Mouse (Mus musculus): ENCODE measurements around the gene Ephb2. TPM values are rescaled to one million over a fixed set of nuclear protein-coding genes. Genes with fewer than 3 reads are reported as not detected.

Gene Ephb2
- total RNA-seq, 2 experiments from 2014 or later = 40.5 to 43.9 TPM

GRCm38 (mm10) chr4:136768499-136768898, 67.3 kb downstream of the Ephb2 start:
- no peak for DNase-seq (ENCODE audit: low spot score in 2 of 2)

DNA sequence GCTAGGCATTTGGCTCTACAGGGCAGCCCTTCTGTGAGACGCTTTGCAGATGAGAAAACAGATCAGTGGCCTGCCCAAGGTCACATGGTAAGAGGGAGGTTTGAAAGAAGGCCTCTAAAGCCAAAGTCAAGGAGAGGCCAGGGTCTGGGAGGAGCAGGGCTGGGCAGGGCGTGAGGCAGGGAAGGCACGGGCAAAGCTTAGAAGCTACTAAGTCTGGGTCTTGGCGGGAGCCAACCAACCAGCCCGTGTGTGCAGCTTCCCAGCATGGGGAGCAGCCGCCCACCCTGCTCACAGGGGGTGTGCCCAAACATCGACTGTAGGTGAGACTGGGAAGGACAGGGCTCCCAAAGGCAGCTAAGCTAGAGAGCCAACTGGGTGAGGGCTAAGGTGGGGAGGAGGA, 70.7 kb downstream of the Ephb2 start:
- DNase-seq (ENCODE audit: low spot score in 2 of 2) = no peak

- no peak for DNase-seq (ENCODE audit: low spot score in 2 of 2)
Measured at GRCm38 (mm10) chr4:136763349-136763748, 72.4 kb downstream of the Ephb2 start.

- DNase-seq (ENCODE audit: low spot score in 2 of 2) = no peak
Measured at GRCm38 (mm10) chr4:136761713-136762380, 73.9 kb downstream of the Ephb2 start.

DNA sequence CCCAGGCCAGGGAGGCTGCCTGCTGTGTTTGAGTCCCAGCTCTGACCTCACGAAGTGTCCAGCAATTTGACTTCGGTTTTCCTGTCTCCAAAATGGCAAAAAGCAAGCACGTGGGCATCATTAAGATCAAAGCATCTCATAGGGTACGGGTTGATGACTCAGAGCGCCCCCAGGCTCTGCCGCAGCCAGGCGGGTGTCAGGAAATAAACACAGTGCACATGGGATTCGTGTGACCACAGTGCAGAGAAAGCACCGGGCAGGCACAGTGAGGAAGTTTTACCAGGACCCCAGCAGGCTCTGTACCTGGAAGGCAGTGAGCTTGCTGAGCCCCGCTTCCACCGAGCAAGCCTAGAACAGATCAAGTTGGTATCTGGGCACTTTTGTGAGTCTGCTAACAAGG, 74.9 kb downstream of the Ephb2 start:
- DNase-seq (ENCODE audit: low spot score in 2 of 2) = no peak

DNA sequence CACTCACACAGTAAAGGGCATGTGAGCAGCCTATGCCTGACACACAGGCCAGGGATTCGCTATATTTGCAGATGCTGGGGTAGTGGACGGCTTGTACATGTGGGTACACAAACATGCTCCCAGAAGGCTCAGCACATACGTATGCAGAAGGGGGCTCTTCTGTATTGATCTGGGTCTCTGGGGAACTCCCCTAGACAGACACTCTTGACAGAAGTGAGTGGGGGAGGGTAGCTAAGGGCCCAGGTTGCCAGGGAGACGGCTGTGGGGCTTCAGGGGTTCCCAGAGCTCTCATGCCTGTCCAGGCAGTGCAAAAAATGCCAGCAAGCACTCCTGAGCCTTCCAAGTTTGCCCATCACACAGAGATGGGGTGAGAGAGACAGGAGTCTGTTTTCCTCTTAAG, 78.7 kb downstream of the Ephb2 start:
- no peak for DNase-seq (ENCODE audit: low spot score in 2 of 2)

- no peak for DNase-seq (ENCODE audit: low spot score in 2 of 2)
Measured at GRCm38 (mm10) chr4:136756486-136756885, 79.3 kb downstream of the Ephb2 start.

GRCm38 (mm10) chr4:136755364-136755811, 80.4 kb downstream of the Ephb2 start:
- peak in 1 of 2 experiments; percentile 47 for DNase-seq (ENCODE audit: low spot score in 2 of 2)

- no peak for DNase-seq (ENCODE audit: low spot score in 2 of 2)
Measured at GRCm38 (mm10) chr4:136754256-136754655, 81.5 kb downstream of the Ephb2 start.

- no peak for DNase-seq (ENCODE audit: low spot score in 2 of 2)
Measured at GRCm38 (mm10) chr4:136751355-136752020, 84.3 kb downstream of the Ephb2 start.

DNA sequence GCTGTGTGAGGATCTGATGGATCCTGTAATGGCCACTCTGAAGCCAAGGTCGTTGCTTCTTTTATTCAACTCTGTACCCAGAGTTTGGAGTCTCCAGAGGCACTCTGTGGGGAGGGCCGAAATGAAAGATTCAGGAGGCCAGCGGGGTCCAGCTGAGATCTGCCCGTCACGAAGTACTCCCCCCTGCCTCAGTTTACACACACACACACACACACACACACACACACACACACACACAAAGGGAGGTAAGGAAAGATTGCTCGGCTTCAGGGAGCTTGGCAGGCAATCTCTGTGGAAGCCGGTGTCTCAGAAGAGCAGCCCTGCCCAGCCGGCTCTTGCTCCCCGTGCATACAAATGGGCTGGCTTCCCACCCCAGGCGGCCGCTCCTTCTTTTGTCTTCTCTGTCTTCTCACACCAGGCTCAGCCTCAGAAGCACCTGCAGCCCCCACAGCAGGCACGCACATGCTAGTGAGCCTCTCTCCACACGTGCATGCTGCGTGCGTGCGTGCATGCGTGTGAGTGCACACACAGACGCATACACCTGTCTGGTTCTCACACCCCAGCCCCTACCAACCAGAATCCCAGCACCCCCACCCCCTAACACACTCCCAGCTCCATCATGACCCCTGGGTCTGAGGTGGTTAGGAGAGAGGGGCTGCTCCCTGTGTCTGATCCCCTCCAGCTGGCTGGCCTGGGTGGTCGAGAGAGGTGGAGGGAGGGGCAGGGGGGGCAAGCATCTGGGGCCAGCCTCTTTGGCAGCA, 85.0 kb downstream of the Ephb2 start:
- DNase-seq (ENCODE audit: low spot score in 2 of 2) = no peak

- peak; percentile 49 to 59 for DNase-seq (ENCODE audit: low spot score in 2 of 2)
Measured at GRCm38 (mm10) chr4:136749851-136750577, 85.8 kb downstream of the Ephb2 start.

- DNase-seq (ENCODE audit: low spot score in 2 of 2) = no peak
Measured at GRCm38 (mm10) chr4:136749431-136749830, 86.4 kb downstream of the Ephb2 start.

GRCm38 (mm10) chr4:136748842-136749392, 86.9 kb downstream of the Ephb2 start:
- DNase-seq (ENCODE audit: low spot score in 2 of 2) = no peak

DNA sequence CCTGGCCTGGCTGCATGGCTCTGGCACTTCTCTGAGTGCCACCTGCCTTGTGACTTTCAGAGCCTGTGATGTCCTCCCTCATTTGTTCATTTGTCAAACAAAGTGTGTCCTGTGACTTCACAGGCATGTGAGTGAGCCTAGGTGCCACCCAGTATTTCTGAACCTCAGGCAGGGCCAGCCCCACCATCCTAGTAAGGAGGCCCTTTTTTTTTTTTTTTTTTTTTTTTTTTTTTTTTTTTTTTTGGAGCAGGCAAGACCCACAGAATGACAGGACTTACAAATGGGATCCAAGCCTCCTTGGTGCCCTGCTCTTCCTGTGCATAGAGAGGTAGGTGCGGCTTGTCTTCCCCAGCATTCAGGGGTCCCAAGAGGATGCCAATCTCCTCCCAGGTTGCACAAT, 89.3 kb downstream of the Ephb2 start:
- DNase-seq (ENCODE audit: low spot score in 2 of 2) = no peak

- DNase-seq (ENCODE audit: low spot score in 2 of 2) = no peak
Measured at GRCm38 (mm10) chr4:136742677-136743076, 93.1 kb downstream of the Ephb2 start.

GRCm38 (mm10) chr4:136741840-136742239, 93.9 kb downstream of the Ephb2 start:
- DNase-seq (ENCODE audit: low spot score in 2 of 2) = peak; percentile 79 to 93

DNA sequence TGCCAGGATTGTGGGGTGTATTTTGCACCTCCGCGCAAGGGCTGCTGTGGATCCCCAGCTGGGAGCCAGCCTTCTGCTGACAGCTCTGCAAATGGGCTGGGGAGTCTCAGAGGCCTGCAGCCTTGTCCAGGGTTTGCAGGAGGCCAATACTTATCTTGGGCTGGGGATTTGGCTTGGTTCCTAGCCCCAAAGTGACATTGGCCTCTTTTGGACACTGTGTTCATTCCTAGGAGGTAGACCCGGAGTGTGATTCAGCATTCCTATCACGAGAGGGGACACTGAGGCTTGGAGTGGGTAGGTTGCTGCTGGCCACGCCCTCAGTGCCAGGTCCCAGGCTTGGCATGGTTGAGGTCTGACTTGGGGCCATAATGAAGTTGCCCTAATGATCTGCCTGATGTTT, 94.8 kb downstream of the Ephb2 start:
- DNase-seq (ENCODE audit: low spot score in 2 of 2) = no peak

- DNase-seq (ENCODE audit: low spot score in 2 of 2) = no peak
Measured at GRCm38 (mm10) chr4:136739189-136739588, 96.6 kb downstream of the Ephb2 start.

DNA sequence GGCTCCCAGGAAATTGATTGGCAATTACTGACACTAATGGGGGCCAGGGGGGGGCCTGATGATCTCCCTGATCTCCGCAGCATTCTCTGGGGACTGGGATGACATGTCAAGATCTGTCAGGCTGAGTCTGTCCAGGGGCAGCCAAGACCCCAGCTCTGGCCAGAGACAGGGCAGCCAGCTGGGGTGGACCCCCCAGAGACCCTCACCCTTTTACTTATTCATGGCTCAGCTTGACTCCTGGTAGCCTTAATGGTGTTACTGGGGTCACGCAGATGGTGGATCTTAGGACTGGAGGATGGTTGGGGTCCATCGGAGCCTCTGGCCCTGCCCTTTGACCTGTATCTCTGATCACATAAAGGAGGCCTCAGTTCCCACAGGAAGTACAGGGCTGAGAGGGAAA, 97.5 kb downstream of the Ephb2 start:
- DNase-seq (ENCODE audit: low spot score in 2 of 2) = no peak

DNA sequence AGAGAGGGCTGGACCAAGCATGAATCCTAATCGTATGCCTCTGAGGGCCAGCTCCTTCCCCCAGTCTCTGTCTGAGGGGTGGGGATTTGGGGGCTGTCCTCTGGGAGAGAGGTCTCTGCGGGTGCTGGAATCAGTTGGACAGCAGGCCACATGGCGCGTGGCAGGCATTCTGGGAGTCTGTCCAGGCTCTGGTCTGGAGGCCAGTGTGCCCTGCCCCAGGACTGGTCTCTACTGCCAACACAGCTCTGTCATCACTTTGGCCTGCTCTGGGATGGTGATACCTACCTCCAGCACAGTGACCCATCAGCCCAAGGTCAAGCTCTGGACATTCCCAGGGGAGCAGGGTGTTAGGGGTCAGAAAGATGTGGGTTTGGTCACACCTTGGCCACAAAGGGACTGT, 99.9 kb downstream of the Ephb2 start:
- no peak for DNase-seq (ENCODE audit: low spot score in 2 of 2)
